Mouse (Mus musculus): ENCODE results near the gene St3gal4. TPM values are rescaled to one million over a fixed set of nuclear protein-coding genes. Genes with fewer than 3 reads are reported as not detected.

Gene St3gal4
- total and polyA plus RNA-seq, 2 experiments = 26.5 to 74.6 TPM

DNA sequence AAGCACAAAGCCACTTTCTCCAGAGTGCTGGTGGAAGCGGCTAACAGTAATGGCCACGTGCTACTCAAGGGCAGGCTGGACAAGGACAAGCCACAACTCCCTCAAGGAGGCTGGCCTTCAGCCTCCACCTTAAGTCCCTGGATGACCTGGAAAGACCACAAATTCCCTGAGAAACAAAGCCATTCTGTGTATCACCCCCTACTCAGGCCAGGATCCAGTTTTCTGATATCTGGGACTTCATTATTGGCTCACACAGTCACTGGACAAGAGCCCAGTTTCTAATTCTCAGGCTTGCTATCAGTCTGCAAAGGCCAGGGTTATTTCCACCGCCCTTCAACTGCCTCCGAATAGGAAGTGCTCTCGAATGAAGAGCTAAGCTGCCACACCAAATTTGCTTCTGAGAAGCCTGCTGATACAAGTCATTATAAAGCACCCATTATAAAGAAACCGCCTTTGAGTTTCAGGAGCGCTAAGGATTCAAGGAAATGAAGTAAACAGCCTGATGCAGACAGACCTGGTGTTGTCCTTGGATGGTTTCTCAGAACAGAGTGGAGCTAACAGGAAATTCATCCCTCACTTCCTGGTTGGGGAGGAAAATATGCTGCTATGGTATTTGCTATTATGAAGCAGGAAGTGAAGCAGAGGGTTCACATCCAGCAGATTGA is 80.0 kb downstream of the St3gal4 start:
- WGBS = 37% methylated on average over 7 of the region's 7 CpGs
- TF ChIP-seq CTCF (IDR thresholded peaks at IDR 0.05; ENCODE audit: low read depth, low read length) (no peak), POLR2A (IDR thresholded peaks at IDR 0.05; ENCODE audit: extremely low read depth, insufficient read depth, low read length) (no peak)
- DNase-seq (ENCODE audit: extremely low read depth, low read depth, low spot score) = peak; percentile 68

DNA sequence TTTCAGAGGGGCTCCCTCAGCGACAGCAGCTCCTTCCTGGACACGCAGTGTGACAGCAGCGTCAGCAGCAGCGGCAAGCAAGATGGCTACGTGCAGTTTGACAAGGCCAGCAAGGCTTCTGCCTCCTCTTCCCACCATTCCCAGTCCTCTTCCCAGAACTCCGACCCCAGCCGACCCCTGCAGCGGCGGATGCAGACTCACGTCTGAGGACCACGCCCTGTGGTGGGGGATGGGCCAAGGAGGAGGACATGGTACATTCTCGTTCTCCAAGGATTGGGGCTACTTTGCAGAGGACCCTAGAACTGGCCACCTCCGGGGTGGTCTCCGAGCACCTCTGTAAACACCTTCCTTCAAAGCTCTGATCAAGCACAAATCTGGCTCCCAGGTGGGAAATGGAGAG is 84.0 kb downstream of the St3gal4 start:
- Histone ChIP-seq H3K27ac (replicated peaks; ENCODE audit: insufficient read depth, low read depth, low read length) (no peak overlapping the region), H3K9ac (ENCODE audit: low read depth, low read length) (no peak overlapping the region), H3K4me1 (ENCODE audit: control insufficient read depth, insufficient read depth, low read length) (peaks cover 14% of the 10 kb centered on the region), H3K27me3 (ENCODE audit: control insufficient read depth, insufficient read depth, low read length) (no peaks in the 10 kb centered on the region), H3K36me3 (ENCODE audit: control insufficient read depth, insufficient read depth, low read length) (no peaks in the 10 kb centered on the region), H3K79me2 (ENCODE audit: control insufficient read depth, insufficient read depth, low read length) (no peaks in the 10 kb centered on the region), H3K4me3 (ENCODE audit: insufficient read depth, low read depth, low read length) (no peak overlapping the region)
- whole genome bisulfite sequencing = 42% methylated on average over 14 of the region's 14 CpGs
- DNase-seq (ENCODE audit: extremely low read depth, low read depth, low spot score) = no peak
- no peak for TF ChIP-seq POLR2A (IDR thresholded peaks at IDR 0.05; ENCODE audit: extremely low read depth, insufficient read depth, low read length)
- TF ChIP-seq CTCF (IDR thresholded peaks at IDR 0.05; ENCODE audit: low read depth, low read length) = no peak

More for the DNA sequence above, 80.0 kb downstream of the St3gal4 start:
- Histone ChIP-seq H3K36me3 (ENCODE audit: control insufficient read depth, insufficient read depth, low read length) (no peaks in the 10 kb centered on the region; the same call in 1 of the 2 replicates), H3K9ac (ENCODE audit: low read depth, low read length) (0 out of 2 replicates have a peak overlapping the region, but pooled peaks have one; percentile 8), H3K4me3 (ENCODE audit: insufficient read depth, low read depth, low read length) (no peak overlapping the region), H3K4me1 (ENCODE audit: control insufficient read depth, insufficient read depth, low read length) (0 out of 2 replicates have a peak, but pooled peaks cover 9% of the 10 kb centered on the region), H3K79me2 (ENCODE audit: control insufficient read depth, insufficient read depth, low read length) (no peaks in the 10 kb centered on the region), H3K27me3 (ENCODE audit: control insufficient read depth, insufficient read depth, low read length) (no peaks in the 10 kb centered on the region), H3K27ac (replicated peaks; ENCODE audit: insufficient read depth, low read depth, low read length) (peak overlapping the region; percentile 66)

DNA sequence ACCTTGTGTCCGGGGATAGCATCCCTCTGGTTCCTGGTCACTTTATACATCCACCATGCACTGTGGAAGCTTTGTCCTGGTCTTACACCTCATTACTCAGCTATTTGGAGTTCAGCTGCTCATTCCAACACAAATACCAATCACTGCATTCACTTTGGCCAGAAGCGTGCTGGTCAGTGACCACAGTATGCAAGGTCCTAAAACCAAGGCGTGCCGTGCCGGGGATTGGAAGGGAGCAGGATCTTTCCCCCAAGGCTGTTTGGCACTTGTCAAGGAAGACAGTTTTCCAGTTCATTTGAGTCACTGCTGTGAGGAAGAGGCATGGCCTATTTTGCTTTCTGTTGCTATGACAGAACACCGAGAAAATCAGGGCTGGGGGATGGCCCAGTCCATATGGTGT is 86.6 kb downstream of the St3gal4 start:
- peak overlapping the region; percentile 4; the same call in 1 of the 2 replicates for H3K27ac ChIP-seq (replicated peaks; ENCODE audit: insufficient read depth, low read depth, low read length)
- H3K27me3 ChIP-seq (ENCODE audit: control insufficient read depth, insufficient read depth, low read length) = no peaks in the 10 kb centered on the region
- no peak for DNase-seq (ENCODE audit: extremely low read depth, low read depth, low spot score)
- H3K4me1 ChIP-seq (ENCODE audit: control insufficient read depth, insufficient read depth, low read length) = peaks cover 11% of the 10 kb centered on the region
- no peaks in the 10 kb centered on the region for H3K36me3 ChIP-seq (ENCODE audit: control insufficient read depth, insufficient read depth, low read length)
- no peak overlapping the region for H3K9ac ChIP-seq (ENCODE audit: low read depth, low read length)
- 75% methylated on average over 6 of the region's 6 CpGs for WGBS
- H3K4me3 ChIP-seq (ENCODE audit: insufficient read depth, low read depth, low read length) = no peak overlapping the region
- H3K79me2 ChIP-seq (ENCODE audit: control insufficient read depth, insufficient read depth, low read length) = no peaks in the 10 kb centered on the region
- TF ChIP-seq CTCF (IDR thresholded peaks at IDR 0.05; ENCODE audit: low read depth, low read length) (no peak), POLR2A (IDR thresholded peaks at IDR 0.05; ENCODE audit: extremely low read depth, insufficient read depth, low read length) (no peak)

DNA sequence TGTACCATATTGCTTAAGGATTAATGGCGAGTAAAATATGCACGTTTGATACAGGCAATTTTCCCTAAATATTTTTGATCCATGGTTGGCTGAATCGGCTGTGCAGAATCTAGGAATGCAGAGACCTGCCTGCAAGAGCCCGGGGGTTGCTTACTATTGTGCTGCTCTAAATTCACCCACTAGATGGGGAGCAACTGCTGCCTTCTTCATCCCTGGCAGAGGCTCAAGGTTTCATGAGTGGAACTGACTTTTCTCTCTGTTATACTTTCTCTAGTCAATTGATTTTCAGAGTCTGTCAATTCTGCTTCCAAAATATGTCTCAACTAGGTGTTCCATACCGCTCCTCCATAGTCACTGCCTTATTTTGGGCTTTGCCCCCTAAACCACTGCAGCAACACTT is 88.2 kb downstream of the St3gal4 start:
- H3K79me2 ChIP-seq (ENCODE audit: control insufficient read depth, insufficient read depth, low read length) = no peaks in the 10 kb centered on the region
- peak; percentile 77 for DNase-seq (ENCODE audit: extremely low read depth, low read depth, low spot score)
- no peak overlapping the region for H3K4me3 ChIP-seq (ENCODE audit: insufficient read depth, low read depth, low read length)
- no peak overlapping the region for H3K9ac ChIP-seq (ENCODE audit: low read depth, low read length)
- H3K27me3 ChIP-seq (ENCODE audit: control insufficient read depth, insufficient read depth, low read length) = no peaks in the 10 kb centered on the region
- no peaks in the 10 kb centered on the region for H3K36me3 ChIP-seq (ENCODE audit: control insufficient read depth, insufficient read depth, low read length)
- peaks cover 23% of the 10 kb centered on the region for H3K4me1 ChIP-seq (ENCODE audit: control insufficient read depth, insufficient read depth, low read length)
- 48% methylated on average over 5 of the region's 5 CpGs for WGBS
- no peak overlapping the region for H3K27ac ChIP-seq (replicated peaks; ENCODE audit: insufficient read depth, low read depth, low read length)
- TF ChIP-seq CTCF (IDR thresholded peaks at IDR 0.05; ENCODE audit: low read depth, low read length) (peak; percentile 63), POLR2A (IDR thresholded peaks at IDR 0.05; ENCODE audit: extremely low read depth, insufficient read depth, low read length) (no peak)

DNA sequence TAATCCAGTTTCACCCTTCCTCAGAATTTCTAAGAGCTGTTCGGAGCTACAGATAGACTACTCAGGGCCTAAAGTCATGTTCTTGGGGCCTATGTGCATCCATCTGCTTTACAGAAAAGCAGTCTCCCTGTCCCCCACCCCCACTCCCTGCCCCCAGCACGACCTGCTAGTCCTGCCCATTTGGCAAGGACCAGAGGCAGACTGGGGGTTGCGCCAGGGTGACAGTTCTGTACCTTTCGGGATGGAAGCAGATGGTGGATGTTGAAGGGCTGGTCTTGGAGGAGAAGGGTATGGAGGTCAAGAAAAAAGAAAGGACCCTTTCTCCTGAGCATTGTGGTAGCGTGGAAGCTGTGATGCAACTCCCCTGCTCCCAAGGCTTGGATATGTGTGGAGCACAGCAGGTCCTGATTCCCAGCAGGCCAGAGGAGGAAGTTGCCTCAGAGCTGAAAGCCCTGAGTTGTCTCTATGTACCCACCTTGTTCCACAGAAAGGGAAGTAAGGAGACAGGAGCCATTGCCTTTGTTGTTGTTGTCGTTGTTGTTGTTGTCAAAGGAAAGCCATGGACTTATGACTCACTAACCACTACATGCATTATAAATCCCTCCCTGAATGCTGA is 91.6 kb downstream of the St3gal4 start:
- Histone ChIP-seq H3K4me3 (ENCODE audit: insufficient read depth, low read depth, low read length) (no peak overlapping the region), H3K9ac (ENCODE audit: low read depth, low read length) (no peak overlapping the region), H3K27ac (replicated peaks; ENCODE audit: insufficient read depth, low read depth, low read length) (peak overlapping the region; percentile 10), H3K4me1 (ENCODE audit: control insufficient read depth, insufficient read depth, low read length) (peaks cover 22% of the 10 kb centered on the region), H3K36me3 (ENCODE audit: control insufficient read depth, insufficient read depth, low read length) (no peaks in the 10 kb centered on the region), H3K27me3 (ENCODE audit: control insufficient read depth, insufficient read depth, low read length) (no peaks in the 10 kb centered on the region), H3K79me2 (ENCODE audit: control insufficient read depth, insufficient read depth, low read length) (no peaks in the 10 kb centered on the region)
- 57% methylated on average over 6 of the region's 6 CpGs for WGBS
- no peak for DNase-seq (ENCODE audit: extremely low read depth, low read depth, low spot score)
- TF ChIP-seq CTCF (IDR thresholded peaks at IDR 0.05; ENCODE audit: low read depth, low read length) = no peak
- TF ChIP-seq POLR2A (IDR thresholded peaks at IDR 0.05; ENCODE audit: extremely low read depth, insufficient read depth, low read length) = no peak

DNA sequence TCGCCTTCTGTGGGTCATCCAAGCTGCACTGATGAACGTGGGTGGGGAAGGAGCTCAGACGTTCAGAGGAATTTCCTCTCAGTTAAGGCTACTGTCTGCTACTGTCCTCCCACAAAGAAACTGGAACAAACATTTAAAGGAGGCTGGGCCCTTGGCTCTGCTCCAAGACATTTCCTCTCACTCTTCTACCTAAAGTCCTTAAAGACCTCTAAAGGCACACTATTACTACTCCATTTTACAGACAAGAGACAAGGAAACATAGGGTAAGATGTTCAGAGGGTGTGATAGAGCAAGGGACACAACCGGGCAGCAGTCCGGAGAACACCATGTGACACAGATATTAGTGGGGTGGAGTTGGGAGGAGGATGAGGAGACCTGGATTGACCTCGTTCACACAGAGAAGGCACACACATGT is 92.2 kb downstream of the St3gal4 start:
- no peak overlapping the region for H3K9ac ChIP-seq (ENCODE audit: low read depth, low read length)
- H3K4me3 ChIP-seq (ENCODE audit: insufficient read depth, low read depth, low read length) = no peak overlapping the region
- DNase-seq (ENCODE audit: extremely low read depth, low read depth, low spot score) = peak; percentile 86
- no peaks in the 10 kb centered on the region for H3K27me3 ChIP-seq (ENCODE audit: control insufficient read depth, insufficient read depth, low read length)
- no peak overlapping the region; the same call in 1 of the 2 replicates for H3K27ac ChIP-seq (replicated peaks; ENCODE audit: insufficient read depth, low read depth, low read length)
- 19% methylated on average over 6 of the region's 6 CpGs for WGBS
- no peak for TF ChIP-seq CTCF (IDR thresholded peaks at IDR 0.05; ENCODE audit: low read depth, low read length)
- no peak for TF ChIP-seq POLR2A (IDR thresholded peaks at IDR 0.05; ENCODE audit: extremely low read depth, insufficient read depth, low read length)
- no peaks in the 10 kb centered on the region for H3K79me2 ChIP-seq (ENCODE audit: control insufficient read depth, insufficient read depth, low read length)
- H3K4me1 ChIP-seq (ENCODE audit: control insufficient read depth, insufficient read depth, low read length) = peaks cover 22% of the 10 kb centered on the region
- no peaks in the 10 kb centered on the region for H3K36me3 ChIP-seq (ENCODE audit: control insufficient read depth, insufficient read depth, low read length)

Measured in liver, adult 2 months (tissue).